Mouse (Mus musculus): ENCODE measurements around the gene D17H6S53E.

- no peak for TF ChIP-seq CTCF (IDR thresholded peaks at IDR 0.05)
- no peak for TF ChIP-seq EP300 (IDR thresholded peaks at IDR 0.05)
Measured at GRCm38 (mm10) chr17:35079778-35080177, 46.4 kb upstream of the D17H6S53E start.
